Comparison of ENCODE assay signal across 8 mouse cellular contexts in the genomic region with DNA sequence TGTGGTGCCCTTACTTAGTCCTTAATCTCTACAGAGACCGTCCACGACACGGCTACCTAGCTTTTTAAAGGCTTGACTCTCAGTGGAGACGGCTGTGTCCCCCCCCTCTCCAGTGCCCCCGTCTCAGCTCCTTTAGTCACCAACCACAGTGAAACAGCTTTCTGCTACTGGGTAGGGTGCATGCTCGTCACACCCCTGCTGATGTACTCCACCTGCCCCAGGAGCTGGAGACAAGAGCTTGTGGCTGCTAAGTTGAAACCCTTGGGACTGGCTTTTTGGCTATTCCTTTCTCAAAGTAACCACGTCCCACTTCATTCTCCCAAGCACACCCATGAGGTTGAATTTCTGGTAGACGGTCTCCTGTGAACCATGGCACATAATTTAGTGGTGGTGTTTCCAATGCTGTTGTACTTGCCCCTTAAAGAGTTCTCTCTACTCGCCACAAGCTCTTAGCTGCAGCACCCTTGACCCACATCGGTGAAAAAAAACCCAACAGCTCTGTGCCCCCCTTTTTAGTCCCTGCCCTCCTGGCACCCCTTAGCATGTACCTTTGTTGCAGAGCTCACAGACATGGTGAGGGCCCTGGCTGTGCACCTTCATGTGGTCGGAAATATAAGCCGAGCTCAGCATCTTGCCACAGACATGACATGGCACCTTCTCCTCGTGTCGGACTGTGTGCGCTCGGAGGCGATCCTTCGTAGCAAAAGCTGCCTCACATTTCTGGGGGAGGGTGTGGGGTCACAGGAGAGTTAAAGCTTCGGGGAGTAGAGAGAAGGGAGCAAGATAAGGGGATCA. TPM values are rescaled to one million over a fixed set of nuclear protein-coding genes. Genes with fewer than 3 reads are reported as not detected.
A peak's percentile ranks its signal among the peaks of the same experiment; 100 is the strongest.
DNase-seq lines count a peak whose midpoint lies in the region; ATAC-seq and TF ChIP-seq lines count a peak whose summit lies in the region.

No protein-coding gene starts in this region.

- TF ChIP-seq POLR2A in brain, embryonic 14.5 days (IDR thresholded peaks at IDR 0.05; ENCODE audit: borderline replicate concordance, extremely low read depth, insufficient read depth, insufficient read length, poor library complexity, severe bottlenecking): no peak

- peak overlapping the region; percentile 77 for H3K4me3 ChIP-seq in kidney, embryonic 15.5 days (replicated peaks)
- peak overlapping the region; percentile 98 for H3K4me3 ChIP-seq in midbrain, embryonic 12.5 days

- no peaks in the 10 kb centered on the region for H3K9me3 ChIP-seq in kidney, embryonic 15.5 days (replicated peaks)
- no peaks in the 10 kb centered on the region for H3K9me3 ChIP-seq in midbrain, embryonic 12.5 days

- peaks cover 44% of the 10 kb centered on the region for H3K36me3 ChIP-seq in kidney, embryonic 15.5 days
- peaks cover 35% of the 10 kb centered on the region for H3K36me3 ChIP-seq in midbrain, embryonic 12.5 days

- H3K27me3 ChIP-seq in kidney, embryonic 15.5 days: no peaks in the 10 kb centered on the region
- no peaks in the 10 kb centered on the region for H3K27me3 ChIP-seq in midbrain, embryonic 12.5 days

- peaks cover 73% of the 10 kb centered on the region for H3K4me1 ChIP-seq in kidney, embryonic 15.5 days
- peaks cover 69% of the 10 kb centered on the region for H3K4me1 ChIP-seq in midbrain, embryonic 12.5 days

- peak overlapping the region; percentile 99 for H3K27ac ChIP-seq in kidney, embryonic 15.5 days
- H3K27ac ChIP-seq in midbrain, embryonic 12.5 days (replicated peaks): peak overlapping the region; percentile 99

- no peak for ATAC-seq in kidney, embryonic 15.5 days (replicated peaks; ENCODE audit: low FRiP score)
- ATAC-seq in midbrain, embryonic 12.5 days (ENCODE audit: low FRiP score, low read depth): no peak
- ATAC-seq in inflammation-experienced regulatory T-cells, adult 6 months: no peak

- H3K4me2 ChIP-seq in kidney, embryonic 15.5 days: peak overlapping the region; percentile 92
- peak overlapping the region; percentile 98 for H3K4me2 ChIP-seq in midbrain, embryonic 12.5 days (replicated peaks)

- 22% methylated on average over 19 of the region's 19 CpGs for WGBS in kidney, embryonic 15.5 days
- whole genome bisulfite sequencing in midbrain, embryonic 12.5 days: 25% methylated on average over 19 of the region's 19 CpGs

- no peak for DNase-seq in kidney, adult 18-20 months
- DNase-seq in brain, embryonic 14.5 days (ENCODE audit: low read depth): peak; percentile 24
- peak; percentile 12 for DNase-seq in heart, postnatal 4 days
- no peak for DNase-seq in ovary, postnatal 36 days (ENCODE audit: low spot score)
- DNase-seq in yolk sac, embryonic 10.5 days (ENCODE audit: low spot score): no peak

- peak overlapping the region; percentile 97 for H3K9ac ChIP-seq in kidney, embryonic 15.5 days
- H3K9ac ChIP-seq in midbrain, embryonic 12.5 days (replicated peaks): peak overlapping the region; percentile 100

- TF ChIP-seq CTCF in brain, embryonic 14.5 days (IDR thresholded peaks at IDR 0.05; ENCODE audit: borderline replicate concordance, extremely low read depth, insufficient read depth, insufficient read length): no peak

RNA-seq across cellular contexts. Expression of a gene that starts 2.7 kb away (rescaled TPM):
- 64.4 and 65.8 TPM in 2 replicates for polyA plus RNA-seq in kidney, embryonic 15.5 days (2015; fragmentation: Nextera tagmentation; extraction: Ambion mirVana)
- polyA plus RNA-seq in brain, embryonic 14.5 days (2012; rRNA removed): 350 and 352 TPM in 2 replicates
- 100 to 1,000 TPM; 152 TPM for total RNA-seq in heart, postnatal 4 days (2021)
- 118 and 133 TPM in 2 replicates for polyA plus RNA-seq in midbrain, embryonic 12.5 days (2016; fragmentation: Nextera tagmentation; extraction: Ambion mirVana)
- polyA plus RNA-seq in inflammation-experienced regulatory T-cells, adult 6 months (2017; shearing (Covaris generic)): 10 to 100 TPM; 18.6 to 22.4 (median 21.4) TPM

RNA-seq across cellular contexts. Expression of a gene that starts 3.1 kb away (rescaled TPM):
- polyA plus RNA-seq in kidney, embryonic 15.5 days (2015; fragmentation: Nextera tagmentation; extraction: Ambion mirVana): 5.4 and 7.2 TPM in 2 replicates
- polyA plus RNA-seq in brain, embryonic 14.5 days (2012; rRNA removed): 71.4 and 81.2 TPM in 2 replicates
- total RNA-seq in heart, postnatal 4 days (2021): 1 to 10 TPM; 1.6 to 2.0 TPM
- 4.3 and 5.5 TPM in 2 replicates for polyA plus RNA-seq in midbrain, embryonic 12.5 days (2016; fragmentation: Nextera tagmentation; extraction: Ambion mirVana)
- polyA plus RNA-seq in inflammation-experienced regulatory T-cells, adult 6 months (2017; shearing (Covaris generic)): 1 to 10 TPM in 1 of 3 experiments, under 1 TPM in 1, not detected in 1; 0.97 to 1.1 TPM

RNA-seq across cellular contexts. Expression of a gene that starts 3.2 kb away (rescaled TPM):
- 52.6 and 61.2 TPM in 2 replicates for polyA plus RNA-seq in kidney, embryonic 15.5 days (2015; fragmentation: Nextera tagmentation; extraction: Ambion mirVana)
- 77.9 and 87.6 TPM in 2 replicates for polyA plus RNA-seq in brain, embryonic 14.5 days (2012; rRNA removed)
- total RNA-seq in heart, postnatal 4 days (2021): 10 to 100 TPM; 10.0 to 18.2 TPM
- 56.8 and 66.8 TPM in 2 replicates for polyA plus RNA-seq in midbrain, embryonic 12.5 days (2016; fragmentation: Nextera tagmentation; extraction: Ambion mirVana)
- 10 to 100 TPM; 42.5 to 62.2 (median 46.4) TPM for polyA plus RNA-seq in inflammation-experienced regulatory T-cells, adult 6 months (2017; shearing (Covaris generic))

RNA-seq across cellular contexts. Expression of a gene that starts 6.9 kb away (rescaled TPM):
- polyA plus RNA-seq in kidney, embryonic 15.5 days (2015; fragmentation: Nextera tagmentation; extraction: Ambion mirVana): 44.8 and 59.5 TPM in 2 replicates
- 13.0 and 24.4 TPM in 2 replicates for polyA plus RNA-seq in brain, embryonic 14.5 days (2012; rRNA removed)
- total RNA-seq in heart, postnatal 4 days (2021): 10 to 100 TPM; 10.4 to 14.8 TPM
- polyA plus RNA-seq in midbrain, embryonic 12.5 days (2016; fragmentation: Nextera tagmentation; extraction: Ambion mirVana): 53.1 and 65.0 TPM in 2 replicates
- polyA plus RNA-seq in inflammation-experienced regulatory T-cells, adult 6 months (2017; shearing (Covaris generic)): 10 to 100 TPM; 34.7 to 44.5 (median 42.6) TPM

RNA-seq across cellular contexts. Expression of a gene that starts 7.8 kb away (rescaled TPM):
- 0.45 TPM in 1 of 2 replicates, not detected in the other for polyA plus RNA-seq in kidney, embryonic 15.5 days (2015; fragmentation: Nextera tagmentation; extraction: Ambion mirVana)
- polyA plus RNA-seq in brain, embryonic 14.5 days (2012; rRNA removed): 1.0 and 1.2 TPM in 2 replicates
- 1 to 10 TPM; 1.2 to 1.9 TPM for total RNA-seq in heart, postnatal 4 days (2021)
- 0.32 and 0.39 TPM in 2 replicates for polyA plus RNA-seq in midbrain, embryonic 12.5 days (2016; fragmentation: Nextera tagmentation; extraction: Ambion mirVana)
- polyA plus RNA-seq in inflammation-experienced regulatory T-cells, adult 6 months (2017; shearing (Covaris generic)): not detected

Comparison
In these comparisons a context has a peak if more than half of its experiments do, and no peak if none do; other contexts are left out.
1. DNase-seq: peak in brain, embryonic 14.5 days (single experiment) and heart, postnatal 4 days (single experiment); none in kidney, adult 18-20 months (single experiment), ovary, postnatal 36 days (single experiment) and yolk sac, embryonic 10.5 days (single experiment).